Mouse (Mus musculus): ENCODE measurements at regions not wholly inside any gene's neighbourhood (a gene's known extent, or its start where the extent isn't known, plus 50 kb on each side); places are given as distances from the start of the nearest gene placed in this dataset.

GRCm38 (mm10) chr8:40186715-40187583, 487.9 kb upstream of the Adam24 start:
- no peak for DNase-seq (ENCODE audit: low read depth)

GRCm38 (mm10) chr8:40187584-40187934, 487.3 kb upstream of the Adam24 start:
- no peak for DNase-seq (ENCODE audit: low read depth)

- no peak for DNase-seq (ENCODE audit: low read depth)
Observed at GRCm38 (mm10) chr8:40192266-40192665, 482.6 kb upstream of the Adam24 start.

- DNase-seq (ENCODE audit: low read depth), result no peak
Observed at GRCm38 (mm10) chr8:40193148-40193547, 481.7 kb upstream of the Adam24 start.

- no peak for DNase-seq (ENCODE audit: low read depth)
Observed at GRCm38 (mm10) chr8:40210871-40211270, 464.0 kb upstream of the Adam24 start.

- no peak for DNase-seq (ENCODE audit: low read depth)
Observed at GRCm38 (mm10) chr8:40223521-40223920, 451.4 kb upstream of the Adam24 start.

GRCm38 (mm10) chr8:40227262-40227661, 447.6 kb upstream of the Adam24 start:
- no peak for DNase-seq (ENCODE audit: low read depth)
